Mouse (Mus musculus) B cell, adult 62 days (primary cell): ENCODE data around the gene Gm20772. TPM values are rescaled to one million over a fixed set of nuclear protein-coding genes. Genes with fewer than 3 reads are reported as not detected.

ENCODE experiments used
- total RNA-seq: library from RNA; stranded (reverse); gene quantifications from 4 replicates; pipeline ENCODE4 v1.2.4, GENCODE M21; 2023

Gm20772 gene
- not detected in 4 replicates for total RNA-seq

GRCm38 (mm10) chrY:17874441-17874840 lies at the start of gene Gm20772, which contains the start of gene Gm20831:
Gm20772 (plus strand) TSS chrY:17874741.
Gm20831 (plus strand) TSS chrY:17874741.

GRCm38 (mm10) chrY:17846166-17846565 lies 28.4 kb upstream of the Gm20772 start, which contains the start of gene Gm21904:
Gm21904 (minus strand) TSS chrY:17846266.

Other genes with a start within 250 kb of the Gm20772 start
- gene Gm21904, start 28.5 kb upstream of the Gm20772 start, total RNA-seq = not detected in 4 replicates
- not detected in 4 replicates for gene Gm20831, start within 50 bp of the Gm20772 start, total RNA-seq
- gene Srsy, start 62.6 kb downstream of the Gm20772 start, total RNA-seq = not detected in 4 replicates
- not detected in 4 replicates for gene Gm21764, start 187.1 kb downstream of the Gm20772 start, total RNA-seq
- gene Ssty1, start 214.4 kb downstream of the Gm20772 start, total RNA-seq = not detected in 4 replicates